Mouse (Mus musculus) gastrocnemius, postnatal 25 days (tissue): ENCODE measurements around the gene Trem3. TPM values are rescaled to one million over a fixed set of nuclear protein-coding genes. Genes with fewer than 3 reads are reported as not detected.

Experiments
- DNase-seq: peaks from one replicate; pipeline ENCODE4 v3.0.0; 2022
- total RNA-seq, 2 experiments: library from RNA; stranded (reverse); gene quantifications; 1 replicate in 1 of 2; 2 replicates in 1 of 2; pipeline ENCODE4 v1.2.3; 2021

The Trem3 gene
- total RNA-seq, 2 experiments from 2014 or later, result not detected

DNA sequence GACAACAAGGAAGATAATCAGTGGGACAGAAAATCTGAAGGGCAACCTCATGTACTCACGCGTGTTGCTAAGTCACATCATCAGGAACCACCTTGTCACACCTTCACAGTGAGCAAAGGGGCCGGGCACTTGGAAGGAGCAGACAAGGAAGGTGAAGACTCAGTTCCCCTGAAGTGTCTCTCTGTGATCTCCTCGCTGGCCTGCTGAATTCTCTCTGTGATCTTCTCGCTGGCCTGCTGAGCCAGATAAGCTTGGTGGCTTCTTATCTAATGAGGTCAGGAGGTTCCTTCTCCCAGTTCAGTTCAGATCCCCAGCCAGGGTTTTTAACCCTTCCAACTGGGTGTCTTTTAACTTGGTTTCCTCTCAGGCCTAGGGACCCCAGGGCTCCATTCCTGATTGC is 24.6 kb downstream of the Trem3 start:
- no peak for DNase-seq

GRCm38 (mm10) chr17:48272598-48272997 is 25.0 kb downstream of the Trem3 start:
- DNase-seq, result no peak

DNA sequence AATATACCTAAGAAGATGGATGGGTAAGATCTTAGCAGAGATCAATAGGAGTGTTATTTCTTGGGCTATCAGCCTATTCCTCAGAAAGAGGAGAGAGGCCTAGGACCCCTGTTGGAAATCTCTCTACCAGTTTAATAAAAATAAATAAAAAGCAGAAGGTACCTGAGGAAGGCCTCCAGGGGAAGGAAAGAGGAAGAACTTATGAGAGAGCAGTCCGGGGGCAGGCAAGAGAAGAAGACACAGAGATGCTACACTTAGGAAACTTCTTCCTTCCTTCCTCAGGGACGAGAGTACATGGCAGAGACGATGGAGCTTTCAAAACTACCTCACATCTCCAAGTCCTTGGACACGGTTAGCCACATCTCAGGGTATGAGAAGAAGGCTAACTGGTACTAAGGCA is 26.5 kb downstream of the Trem3 start:
- DNase-seq, result no peak

DNA sequence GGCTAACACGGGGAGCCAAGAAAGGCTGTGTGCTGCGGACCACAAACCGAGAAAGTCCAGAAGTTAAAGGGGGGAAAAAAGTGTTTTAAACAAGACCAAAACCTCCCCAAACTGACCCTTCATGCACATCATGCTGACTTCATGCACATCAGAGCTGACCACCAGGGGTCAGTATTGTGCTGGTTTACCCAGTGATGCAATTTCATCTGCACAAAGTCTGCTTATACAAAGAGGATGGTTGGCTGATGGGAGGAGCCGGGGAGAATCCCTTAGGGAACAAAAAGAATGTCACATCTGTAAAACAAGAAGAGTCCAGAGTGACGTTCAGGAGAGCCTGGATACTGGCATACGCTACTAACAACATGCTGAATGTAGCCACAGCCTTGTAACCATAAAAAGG is 27.3 kb downstream of the Trem3 start:
- DNase-seq, result peak; percentile 9

DNA sequence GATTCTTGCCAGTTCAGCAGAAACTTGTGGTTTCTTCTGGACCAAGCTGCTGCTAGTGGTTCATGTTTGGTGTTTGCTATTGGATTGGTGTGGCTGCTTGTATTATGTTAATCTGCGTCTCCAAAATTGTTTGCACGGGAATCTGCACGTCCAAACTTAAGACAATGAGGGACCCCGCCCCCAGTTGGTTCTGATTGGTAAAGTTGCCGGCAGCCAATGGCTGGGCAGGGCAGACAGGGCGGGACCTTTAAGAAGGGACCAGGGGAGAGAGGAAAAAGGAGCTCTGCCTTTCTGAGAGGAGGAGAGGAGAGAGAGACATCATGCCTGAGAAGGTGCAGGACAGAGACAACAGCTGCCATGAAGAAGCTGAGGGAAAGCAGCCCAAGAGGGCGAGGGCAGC is 28.2 kb downstream of the Trem3 start:
- no peak for DNase-seq

DNA sequence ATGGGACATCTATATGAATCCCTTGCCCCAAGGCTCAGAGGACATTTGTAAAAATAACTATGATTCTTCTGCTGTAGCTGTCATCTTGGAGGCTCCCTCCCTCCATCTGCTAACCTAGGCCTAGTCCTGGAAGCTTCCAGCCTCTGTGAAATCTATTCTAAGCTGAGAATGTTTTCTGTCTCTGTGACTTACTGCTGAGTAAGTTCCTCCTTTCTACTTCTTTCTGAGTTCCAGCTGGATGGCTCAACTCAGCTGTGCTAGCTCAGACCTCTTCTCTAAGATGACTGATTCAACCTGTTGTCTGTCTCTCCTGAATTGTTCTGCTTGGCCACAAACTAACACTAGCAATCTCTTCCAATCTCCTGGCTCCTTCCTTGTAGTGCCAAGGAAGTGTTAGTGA is 30.8 kb downstream of the Trem3 start:
- DNase-seq, result no peak

DNA sequence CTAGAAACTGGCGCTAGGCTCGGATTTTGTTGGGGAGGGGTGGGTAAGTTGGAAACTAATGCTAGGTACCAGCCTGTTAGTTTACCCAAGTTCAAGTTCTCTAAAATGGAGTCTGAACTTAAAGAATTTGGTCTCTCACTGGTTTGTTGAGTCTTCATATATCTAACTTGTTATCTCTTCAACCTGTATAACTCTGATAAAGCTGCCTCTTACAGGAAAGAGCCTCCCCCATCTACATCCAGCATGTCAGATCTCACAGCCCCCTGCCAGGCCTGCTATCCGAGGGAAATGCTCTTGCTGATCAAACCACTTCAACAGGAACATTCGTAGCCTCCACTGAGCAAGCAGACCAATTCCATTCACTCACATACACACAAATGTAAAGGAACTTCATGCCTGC is 31.4 kb downstream of the Trem3 start:
- no peak for DNase-seq

DNA sequence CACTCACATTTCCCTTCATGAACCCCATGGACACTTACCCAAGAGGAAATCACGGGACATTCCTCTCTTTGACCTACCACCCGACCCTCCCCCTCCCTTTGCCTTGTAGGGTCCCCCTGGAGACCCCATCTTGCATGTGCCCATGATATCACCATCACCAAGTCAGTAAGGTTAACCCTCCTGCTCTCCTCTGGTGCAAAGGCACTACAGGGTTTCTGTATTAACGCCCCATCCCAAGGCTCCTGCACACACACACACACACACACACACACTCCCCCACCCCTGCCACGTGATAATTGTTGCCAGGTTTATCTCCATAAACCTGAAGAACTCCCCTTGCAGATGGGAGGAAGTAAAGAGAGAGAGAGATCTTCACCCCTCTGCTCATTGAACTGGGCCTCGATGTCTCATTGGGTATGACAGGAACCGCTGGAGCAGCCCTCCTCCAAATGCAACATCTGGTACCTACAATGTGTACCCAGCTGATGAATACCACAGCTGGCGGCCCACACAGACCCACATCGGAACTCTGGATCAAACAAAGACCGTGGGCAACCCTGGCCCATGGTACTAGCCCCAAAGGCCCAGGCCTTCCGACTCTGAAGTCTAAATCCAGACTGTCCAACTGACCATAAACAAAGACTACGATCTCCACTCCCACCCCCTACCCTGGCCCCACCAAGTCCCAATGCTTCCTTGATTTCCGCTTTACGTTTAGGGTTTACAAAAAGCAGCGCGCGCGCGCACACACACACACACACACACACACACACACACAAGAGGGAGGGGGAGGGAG is 33.6 kb downstream of the Trem3 start:
- no peak for DNase-seq

DNA sequence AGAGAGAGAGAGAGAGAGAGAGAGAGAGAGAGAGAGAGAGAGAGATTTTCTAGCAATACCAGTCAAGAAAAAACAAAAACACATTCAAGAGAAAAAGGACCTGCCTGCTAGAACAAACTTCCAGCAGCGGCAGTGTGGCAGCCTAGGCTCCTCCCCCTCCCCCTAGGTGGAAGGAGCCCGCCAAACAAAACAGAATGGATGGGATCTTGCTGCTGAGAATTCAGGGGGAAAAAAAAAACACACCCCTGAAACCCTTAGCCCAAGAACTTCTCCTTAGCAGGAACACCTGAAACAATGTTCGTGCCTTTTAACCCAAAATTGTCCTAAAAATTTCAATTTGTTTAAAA is 34.1 kb downstream of the Trem3 start:
- no peak for DNase-seq

DNA sequence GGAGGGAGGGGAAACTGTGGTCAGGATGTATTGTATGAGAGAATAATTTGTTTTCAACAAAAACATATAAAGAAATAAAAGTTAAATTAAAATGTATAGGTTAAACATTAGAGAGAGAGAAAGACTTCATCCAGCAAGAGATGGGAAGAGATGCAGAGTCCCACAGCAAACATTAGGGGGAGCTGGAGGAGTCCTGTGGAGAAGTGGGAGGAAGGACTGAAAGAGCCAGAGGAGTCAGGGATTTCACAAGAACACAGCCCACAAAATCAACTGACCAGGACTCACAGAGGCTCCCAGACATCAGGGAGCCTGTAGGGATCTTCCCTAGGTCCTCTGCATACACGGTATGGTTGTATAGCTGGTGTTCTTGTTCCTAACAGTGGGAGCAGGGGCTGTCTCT is 39.2 kb downstream of the Trem3 start:
- no peak for DNase-seq

DNA sequence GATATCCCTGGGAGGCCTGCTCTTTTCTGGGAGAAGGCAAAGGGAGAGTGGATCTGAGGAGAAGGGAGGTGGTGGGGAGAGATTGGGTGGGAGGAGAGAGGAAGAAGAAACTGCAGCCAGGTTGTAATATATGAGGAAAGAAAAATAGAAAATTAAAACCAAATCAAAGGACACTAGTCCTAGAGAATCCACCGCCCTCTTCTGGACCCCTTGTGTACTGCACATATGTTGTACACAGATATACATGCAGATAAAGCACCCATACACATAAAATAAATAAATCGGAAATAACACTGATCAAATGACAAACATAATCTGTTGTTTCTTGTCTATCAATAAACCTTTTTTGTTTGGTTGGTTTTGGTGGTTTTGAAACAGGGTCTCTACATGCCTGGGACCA is 39.7 kb downstream of the Trem3 start:
- DNase-seq, result no peak

GRCm38 (mm10) chr17:48293500-48294194 is 46.1 kb downstream of the Trem3 start:
- DNase-seq, result no peak

DNA sequence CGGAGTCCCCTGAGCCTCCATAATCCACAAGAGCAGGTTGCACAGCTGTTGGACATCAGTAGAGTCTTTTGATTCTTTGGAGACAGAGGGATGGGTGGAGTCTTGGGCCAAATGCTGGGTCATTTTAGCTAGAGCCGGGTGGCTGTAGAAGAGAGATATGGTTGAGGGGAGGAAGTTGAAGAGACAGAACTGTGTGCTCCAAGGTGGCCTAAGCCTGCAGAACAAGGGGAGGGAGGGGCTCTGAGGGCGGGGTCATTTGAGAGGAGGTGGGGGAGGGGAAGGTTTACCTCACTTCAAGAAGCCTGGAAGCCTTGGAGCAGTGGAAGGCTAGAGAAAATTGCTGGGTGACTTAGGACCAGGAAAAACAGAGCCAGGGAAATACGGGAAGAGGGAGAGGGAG is 51.6 kb downstream of the Trem3 start, which contains the start of gene Treml2:
Gene Treml2, plus strand, starts transcription at position 296 of the 400 bp plus-strand sequence.
- no peak for DNase-seq

DNA sequence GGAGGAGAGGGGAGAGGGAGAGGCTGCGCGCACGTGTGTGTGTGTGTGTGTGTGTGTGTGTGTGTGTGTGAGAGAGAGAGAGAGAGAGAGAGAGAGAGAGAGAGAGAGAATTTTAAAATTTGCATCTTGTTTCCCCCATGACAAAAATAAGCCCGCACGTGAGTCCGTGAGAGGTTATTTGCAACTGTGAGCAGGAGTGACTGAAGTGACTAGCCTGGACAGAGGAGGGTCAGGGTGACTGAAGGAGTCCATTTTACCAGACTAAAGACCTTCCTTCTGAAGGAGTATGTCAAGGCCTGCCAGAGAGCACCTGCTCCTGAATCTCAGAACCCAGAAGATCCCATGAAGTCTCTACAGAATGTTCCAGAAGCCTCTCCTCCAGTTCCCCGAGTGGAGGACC is 52.2 kb downstream of the Trem3 start:
- DNase-seq, result no peak

GRCm38 (mm10) chr17:48300199-48300598 is 52.6 kb downstream of the Trem3 start:
- DNase-seq, result no peak

- no peak for DNase-seq
Observed at GRCm38 (mm10) chr17:48300861-48301260, 53.3 kb downstream of the Trem3 start.

- DNase-seq, result no peak
Observed at GRCm38 (mm10) chr17:48301792-48302191, 54.2 kb downstream of the Trem3 start.

Other genes starting within 250 kb of the Trem3 start
- gene 1700122O11Rik, start 209.5 kb upstream of the Trem3 start, total RNA-seq, result not detected
- not detected for gene 1700067P10Rik, start 158.5 kb upstream of the Trem3 start, total RNA-seq
- not detected for gene 9830107B12Rik, start 101.5 kb upstream of the Trem3 start, total RNA-seq
- not detected for gene A530064D06Rik, start 80.5 kb upstream of the Trem3 start, total RNA-seq
- not detected for gene Trem1, start 15.0 kb upstream of the Trem3 start, total RNA-seq
- gene Treml4, start 16.5 kb downstream of the Trem3 start, total RNA-seq, result not detected
- under 1 TPM in 1 of 2 experiments, not detected in 1; 0.08 TPM for gene Treml2, start 51.7 kb downstream of the Trem3 start, total RNA-seq
- gene B430306N03Rik, start 68.4 kb downstream of the Trem3 start, total RNA-seq, result not detected
- under 1 TPM in 1 of 2 experiments, not detected in 1; 0.83 TPM for gene Trem2, start 98.6 kb downstream of the Trem3 start, total RNA-seq
- under 1 TPM in 1 of 2 experiments, not detected in 1; 0.23 TPM for gene Treml1, start 112.1 kb downstream of the Trem3 start, total RNA-seq
- 1 to 10 TPM; 6.9 TPM for gene Nfya, start 162.1 kb downstream of the Trem3 start, total RNA-seq
- gene Oard1, start 162.2 kb downstream of the Trem3 start, total RNA-seq, result 1 to 10 TPM; 9.0 to 9.8 TPM
- 100 to 1,000 TPM; 500 to 744 TPM for gene Apobec2, start 185.2 kb downstream of the Trem3 start, total RNA-seq
- not detected for gene Tspo2, start 203.7 kb downstream of the Trem3 start, total RNA-seq
- gene Unc5cl, start 207.1 kb downstream of the Trem3 start, total RNA-seq, result not detected